Mouse (Mus musculus): ENCODE data around the gene Lrrc29.

GRCm38 (mm10) chr8:105299962-105300361 lies 26.1 kb downstream of the Lrrc29 start:
- TF ChIP-seq CTCF (IDR thresholded peaks at IDR 0.05; ENCODE audit: borderline replicate concordance, extremely low read depth, insufficient read depth, insufficient read length), result no peak
- TF ChIP-seq POLR2A (IDR thresholded peaks at IDR 0.05; ENCODE audit: borderline replicate concordance, extremely low read depth, insufficient read depth, insufficient read length, poor library complexity, severe bottlenecking), result no peak

Measured in brain, embryonic 14.5 days (tissue).